Mouse (Mus musculus) G1E (cell line): ENCODE data around the gene Ppp1r18.

Experiments used
- CTCF ChIP-seq: IDR thresholded peaks from 2 replicates; pipeline ENCODE4 v1.5.1; 2012; ENCODE audit warnings: low read depth, low read length, inconsistent platforms, mixed read lengths
- GATA1 ChIP-seq: IDR thresholded peaks from 2 replicates; pipeline ENCODE4 v1.6.1; 2012; ENCODE audit warnings: borderline replicate concordance, low read length, inconsistent platforms, mixed read lengths
- GATA2 ChIP-seq: IDR thresholded peaks from 2 replicates; pipeline ENCODE4 v1.6.1; 2012; ENCODE audit warnings: low read depth, low read length, inconsistent platforms, borderline replicate concordance
- TAL1 ChIP-seq: conservative IDR thresholded peaks from 2 replicates; pipeline ENCODE4 v1.6.1; 2012; ENCODE audit warnings: low read depth, low read length, inconsistent platforms, mixed read lengths

DNA sequence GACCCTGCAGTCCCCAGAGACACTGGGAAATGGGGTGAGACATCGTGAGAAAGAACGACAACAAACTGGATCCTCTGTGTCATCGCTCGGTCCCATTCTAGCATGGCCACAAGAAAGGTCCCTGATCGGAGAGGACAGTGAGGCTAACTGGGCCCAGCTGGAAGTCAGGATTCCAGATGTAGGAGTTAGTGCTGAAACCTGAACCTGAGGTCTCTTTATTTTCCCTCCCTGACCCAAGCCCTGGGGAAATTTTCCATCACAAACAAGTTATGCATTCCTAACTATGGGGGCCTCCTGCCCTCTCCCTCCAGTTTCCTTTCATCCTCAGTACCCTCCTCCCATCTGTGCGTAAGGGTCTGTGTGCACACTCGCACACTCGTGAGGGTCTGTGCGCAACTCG lies 48.2 kb upstream of the Ppp1r18 start:
- TF ChIP-seq CTCF, result no peak
- no peak for TF ChIP-seq TAL1
- no peak for TF ChIP-seq GATA1
- TF ChIP-seq GATA2, result no peak
